Mouse (Mus musculus): Measurements from ENCODE around the gene St6galnac3. TPM values are rescaled to one million over a fixed set of nuclear protein-coding genes. Genes with fewer than 3 reads are reported as not detected.
A peak's percentile ranks its signal among the peaks of the same experiment; 100 is the strongest.

St6galnac3 gene
- polyA plus RNA-seq, 1 experiment from 2014 or later: 27.2 TPM

DNA sequence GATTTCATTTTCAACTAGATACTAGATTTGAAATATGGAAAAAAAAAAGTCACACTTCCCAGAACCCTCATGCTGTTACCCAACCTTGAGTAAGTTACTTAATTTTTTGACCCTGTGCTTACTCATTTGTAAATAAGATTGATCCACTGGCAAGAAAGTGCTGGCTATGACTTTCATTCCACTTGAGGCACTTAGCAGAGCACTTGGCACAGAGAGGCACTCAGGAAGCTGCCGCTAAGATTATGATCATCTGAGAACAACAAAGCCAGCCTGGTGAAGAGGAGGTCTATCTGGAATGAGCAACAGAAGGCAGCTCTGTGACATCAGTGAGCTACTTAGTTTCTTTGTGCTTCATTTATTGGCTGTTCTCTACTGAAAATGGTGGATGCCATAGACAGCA, 232.0 kb downstream of the St6galnac3 start:
- Histone ChIP-seq H3K27me3 (no peaks in the 10 kb centered on the region), H3K9ac (no peak overlapping the region), H3K4me1 (replicated peaks) (peaks cover 29% of the 10 kb centered on the region), H3K36me3 (no peaks in the 10 kb centered on the region), H3K4me3 (no peak overlapping the region), H3K4me2 (no peak overlapping the region), H3K9me3 (no peaks in the 10 kb centered on the region), H3K27ac (replicated peaks) (no peak overlapping the region)
- ATAC-seq (ENCODE audit: low read depth): no peak
- WGBS: 73% methylated on average over 1 of the region's 1 CpGs

DNA sequence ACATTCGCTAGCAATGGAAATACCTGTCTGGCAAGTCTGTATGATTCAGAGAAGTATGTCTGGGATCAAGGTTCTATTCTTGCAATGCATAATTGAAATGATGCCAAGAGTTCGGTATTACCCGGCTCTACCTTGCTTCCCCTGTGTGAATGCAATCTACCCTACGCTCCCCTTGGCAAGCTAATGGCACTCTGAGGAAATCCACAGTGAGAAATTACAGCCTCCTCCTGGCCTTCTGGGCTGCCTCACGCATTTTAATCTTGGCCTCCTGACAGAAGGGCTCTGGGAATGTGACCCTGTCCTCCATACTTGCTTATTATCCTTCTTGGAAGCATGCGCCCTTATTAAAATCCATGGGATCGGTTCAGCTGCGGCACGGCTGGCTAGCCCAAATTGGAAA, 235.3 kb downstream of the St6galnac3 start:
- Histone ChIP-seq H3K4me3 (no peak overlapping the region), H3K9ac (no peak overlapping the region), H3K27me3 (no peaks in the 10 kb centered on the region), H3K36me3 (no peaks in the 10 kb centered on the region), H3K4me1 (replicated peaks) (peaks cover 44% of the 10 kb centered on the region), H3K9me3 (no peaks in the 10 kb centered on the region), H3K4me2 (no peak overlapping the region), H3K27ac (replicated peaks) (no peak overlapping the region)
- 48% methylated on average over 9 of the region's 9 CpGs for WGBS
- no peak for ATAC-seq (ENCODE audit: low read depth)

DNA sequence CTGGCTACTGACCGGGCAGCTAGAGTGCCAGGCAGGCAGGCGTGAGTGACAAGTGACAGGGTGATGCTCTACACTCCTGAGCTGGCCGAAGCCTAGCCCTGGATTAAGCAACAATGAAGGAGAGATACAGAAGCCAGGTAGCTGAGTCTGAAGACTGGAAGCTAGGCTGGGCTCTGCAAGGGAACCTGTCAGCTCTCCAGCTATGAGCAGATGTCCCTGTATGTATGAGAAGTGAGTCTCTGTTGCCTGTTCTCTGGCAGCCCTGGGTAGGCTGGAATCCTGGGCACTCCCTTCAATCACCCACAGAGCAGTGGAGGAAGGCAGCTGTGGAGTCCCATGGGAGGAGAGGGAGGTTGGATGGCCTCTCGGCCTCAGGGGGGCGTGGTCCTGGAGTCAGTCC, 236.0 kb downstream of the St6galnac3 start:
- Histone ChIP-seq H3K9me3 (no peaks in the 10 kb centered on the region), H3K4me3 (no peak overlapping the region), H3K9ac (no peak overlapping the region), H3K27me3 (no peaks in the 10 kb centered on the region), H3K27ac (replicated peaks) (no peak overlapping the region), H3K4me2 (no peak overlapping the region), H3K4me1 (replicated peaks) (peaks cover 45% of the 10 kb centered on the region), H3K36me3 (no peaks in the 10 kb centered on the region)
- WGBS: 82% methylated on average over 5 of the region's 5 CpGs
- ATAC-seq (ENCODE audit: low read depth): no peak

DNA sequence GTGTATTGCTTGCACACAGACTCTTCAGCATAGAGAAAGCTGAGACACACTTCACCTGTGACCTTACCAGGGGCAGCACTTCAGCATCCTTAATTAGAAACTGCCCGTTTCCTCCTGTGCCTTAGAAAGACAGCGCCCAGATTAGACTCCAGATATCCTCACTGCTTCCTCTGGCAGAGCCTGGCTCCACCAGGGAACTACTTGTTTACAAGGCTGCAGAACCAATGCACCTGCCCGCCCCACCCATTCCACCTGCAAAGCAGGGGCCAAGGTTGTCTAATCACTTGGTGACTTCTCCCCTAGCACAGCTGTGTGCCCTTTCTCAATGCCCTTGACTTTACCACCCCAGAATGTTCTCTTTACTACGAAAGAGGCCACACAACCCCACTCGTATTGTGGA, 239.8 kb downstream of the St6galnac3 start:
- H3K4me3 ChIP-seq: no peak overlapping the region
- no peaks in the 10 kb centered on the region for H3K27me3 ChIP-seq
- H3K4me1 ChIP-seq (replicated peaks): peaks cover 38% of the 10 kb centered on the region
- no peak overlapping the region for H3K4me2 ChIP-seq
- 84% methylated on average over 5 of the region's 5 CpGs for WGBS
- H3K9me3 ChIP-seq: no peaks in the 10 kb centered on the region
- no peak for ATAC-seq (ENCODE audit: low read depth)
- H3K36me3 ChIP-seq: no peaks in the 10 kb centered on the region
- H3K27ac ChIP-seq (replicated peaks): no peak overlapping the region
- H3K9ac ChIP-seq: no peak overlapping the region

DNA sequence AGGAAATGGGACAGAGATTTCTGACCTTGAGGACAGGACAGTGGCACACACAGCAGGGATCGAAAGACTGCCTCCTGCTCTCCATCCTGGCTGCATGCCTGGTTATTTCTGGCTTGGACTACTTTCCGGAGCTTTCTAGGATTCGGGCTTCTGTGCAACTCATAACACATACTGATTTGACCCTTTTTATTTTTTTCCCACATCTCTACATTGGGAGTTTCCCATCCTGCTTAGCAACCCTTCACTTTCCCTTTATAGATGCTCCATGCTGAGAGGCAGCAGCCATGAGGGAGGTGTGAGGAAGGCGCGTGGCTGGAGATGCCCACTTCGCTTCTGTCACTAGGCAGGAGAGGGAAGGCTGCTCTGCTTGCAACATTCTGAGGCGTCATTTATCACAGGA, 240.3 kb downstream of the St6galnac3 start:
- H3K36me3 ChIP-seq: no peaks in the 10 kb centered on the region
- no peaks in the 10 kb centered on the region for H3K9me3 ChIP-seq
- no peak overlapping the region for H3K4me3 ChIP-seq
- H3K9ac ChIP-seq: no peak overlapping the region
- H3K4me2 ChIP-seq: no peak overlapping the region
- ATAC-seq (ENCODE audit: low read depth): no peak
- WGBS: 69% methylated on average over 7 of the region's 7 CpGs
- H3K27ac ChIP-seq (replicated peaks): no peak overlapping the region
- peaks cover 35% of the 10 kb centered on the region for H3K4me1 ChIP-seq (replicated peaks)
- no peaks in the 10 kb centered on the region for H3K27me3 ChIP-seq

DNA sequence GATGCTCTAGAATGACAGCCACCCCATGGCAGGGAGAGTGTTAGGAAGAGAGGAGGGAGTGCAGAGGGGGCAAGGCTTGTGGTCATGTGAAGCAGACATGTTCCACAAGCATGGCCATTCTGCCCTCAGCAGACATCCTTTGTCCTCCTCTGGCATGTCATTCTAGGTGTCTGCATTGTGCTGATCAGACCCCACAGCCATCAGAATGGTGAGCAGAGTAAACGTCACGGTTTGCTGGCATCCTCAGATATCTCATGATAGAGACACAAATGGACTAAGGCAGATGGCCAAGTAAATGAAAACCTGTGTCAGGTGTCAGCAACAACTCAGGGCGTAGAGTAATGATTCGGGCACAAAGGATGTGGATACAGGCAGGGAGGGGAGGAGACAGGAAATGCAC, 241.3 kb downstream of the St6galnac3 start:
- Histone ChIP-seq H3K4me2 (no peak overlapping the region), H3K9ac (no peak overlapping the region), H3K36me3 (no peaks in the 10 kb centered on the region), H3K9me3 (no peaks in the 10 kb centered on the region), H3K4me3 (no peak overlapping the region), H3K27me3 (no peaks in the 10 kb centered on the region), H3K4me1 (replicated peaks) (peaks cover 28% of the 10 kb centered on the region), H3K27ac (replicated peaks) (no peak overlapping the region)
- WGBS: 96% methylated on average over 4 of the region's 4 CpGs
- ATAC-seq (ENCODE audit: low read depth): no peak

DNA sequence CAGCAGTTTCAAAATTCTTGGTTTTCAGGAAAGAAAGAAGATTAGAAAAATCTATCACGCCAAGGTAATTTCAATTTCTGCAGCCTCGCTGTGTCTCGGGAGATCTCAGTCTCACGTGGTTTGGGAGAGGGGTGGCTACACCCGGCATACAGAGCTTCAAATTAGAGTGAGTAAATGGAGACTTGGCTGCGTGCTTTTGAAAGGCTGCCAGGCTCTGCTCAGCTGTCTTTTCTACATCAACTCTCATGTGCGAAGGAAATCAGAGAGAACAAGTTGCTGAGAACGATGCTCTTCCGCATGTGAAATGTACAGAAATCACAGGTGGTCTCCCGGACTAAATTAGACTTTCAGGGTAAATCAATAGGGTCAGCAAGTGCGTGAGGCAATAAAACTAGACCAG, 242.9 kb downstream of the St6galnac3 start:
- WGBS: 45% methylated on average over 11 of the region's 11 CpGs
- Histone ChIP-seq H3K9me3 (no peaks in the 10 kb centered on the region), H3K27ac (replicated peaks) (0 out of 2 replicates have a peak overlapping the region, but pooled peaks have one; percentile 33), H3K9ac (no peak overlapping the region), H3K4me3 (no peak overlapping the region), H3K27me3 (no peaks in the 10 kb centered on the region), H3K4me2 (0 out of 2 replicates have a peak overlapping the region, but pooled peaks have one; percentile 1), H3K4me1 (replicated peaks) (peaks cover 22% of the 10 kb centered on the region), H3K36me3 (no peaks in the 10 kb centered on the region)
- no peak; the same call in 1 of the 2 replicates for ATAC-seq (ENCODE audit: low read depth)

DNA sequence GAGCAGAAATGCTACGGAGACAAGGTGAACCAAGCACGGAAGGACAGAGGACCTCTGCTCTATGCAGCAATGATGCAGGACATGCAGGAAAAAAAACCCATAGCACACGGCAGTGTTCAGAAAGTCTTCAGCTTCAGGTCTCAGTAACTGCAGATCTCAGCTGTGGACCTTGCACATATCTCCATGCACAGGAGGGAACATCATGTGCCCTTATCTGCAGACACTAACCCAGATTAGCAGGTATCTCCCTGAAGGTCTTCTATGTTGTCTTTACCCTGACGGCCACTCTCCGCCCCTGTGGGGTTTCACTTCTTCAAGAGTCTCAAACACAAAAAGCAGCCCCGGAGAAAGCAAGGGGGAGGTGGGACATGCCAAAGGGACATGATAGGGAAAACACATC, 244.0 kb downstream of the St6galnac3 start:
- WGBS: 88% methylated on average over 6 of the region's 6 CpGs
- ATAC-seq (ENCODE audit: low read depth): no peak
- H3K9ac ChIP-seq: no peak overlapping the region
- no peaks in the 10 kb centered on the region for H3K9me3 ChIP-seq
- H3K36me3 ChIP-seq: no peaks in the 10 kb centered on the region
- peaks cover 21% of the 10 kb centered on the region for H3K4me1 ChIP-seq (replicated peaks)
- no peak overlapping the region for H3K27ac ChIP-seq (replicated peaks)
- no peaks in the 10 kb centered on the region for H3K27me3 ChIP-seq
- H3K4me2 ChIP-seq: no peak overlapping the region
- H3K4me3 ChIP-seq: no peak overlapping the region

DNA sequence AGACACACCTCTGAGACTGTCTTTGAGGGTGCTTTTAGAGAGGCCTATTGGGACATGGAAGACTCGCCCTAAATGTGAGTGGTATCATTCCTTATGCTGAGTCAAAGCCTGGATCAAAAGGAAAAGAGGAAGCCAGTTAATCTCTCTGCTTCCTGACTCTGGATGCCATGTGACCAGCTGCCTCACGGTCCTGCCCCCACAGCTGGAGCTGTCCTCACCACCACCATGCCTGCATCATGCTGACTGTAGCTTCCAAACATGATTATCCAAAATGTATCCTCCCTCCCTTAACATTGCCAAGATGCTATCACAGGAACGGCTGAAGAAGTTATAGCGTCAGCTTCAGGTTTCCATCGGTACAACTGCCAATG, 244.4 kb downstream of the St6galnac3 start:
- Histone ChIP-seq H3K4me2 (no peak overlapping the region), H3K9me3 (no peaks in the 10 kb centered on the region), H3K4me1 (replicated peaks) (peaks cover 21% of the 10 kb centered on the region), H3K4me3 (no peak overlapping the region), H3K9ac (no peak overlapping the region), H3K36me3 (no peaks in the 10 kb centered on the region), H3K27ac (replicated peaks) (no peak overlapping the region), H3K27me3 (no peaks in the 10 kb centered on the region)
- WGBS: 91% methylated on average over 5 of the region's 5 CpGs
- no peak for ATAC-seq (ENCODE audit: low read depth)

DNA sequence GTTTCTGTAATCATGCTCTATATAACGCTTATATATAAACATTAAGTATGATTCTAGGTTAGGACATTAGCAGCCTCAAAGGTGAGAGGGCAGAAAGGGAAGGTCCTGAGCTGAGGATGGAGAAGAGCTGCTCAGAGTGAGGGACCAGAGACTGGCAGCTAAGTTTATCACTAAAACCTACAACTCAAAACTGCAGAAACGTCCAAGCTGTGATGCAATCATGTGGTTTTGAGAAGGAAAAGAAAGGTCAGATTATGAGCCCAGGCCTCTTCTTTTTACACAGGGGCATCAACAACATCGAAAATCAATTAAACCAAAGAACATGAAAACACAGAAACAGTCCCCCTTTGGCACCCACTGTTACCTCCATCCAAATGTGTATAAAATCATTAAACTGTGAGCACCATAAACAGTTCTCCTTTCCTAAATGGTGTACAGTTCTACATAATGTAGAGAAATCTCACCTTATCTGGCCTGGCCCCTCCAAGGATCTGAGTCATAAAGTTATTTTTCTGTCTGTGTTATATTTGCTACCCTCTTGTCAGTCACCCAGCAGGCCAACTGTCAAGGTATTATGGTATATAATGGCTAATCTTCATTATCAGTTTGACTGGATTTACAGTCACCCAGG, 244.9 kb downstream of the St6galnac3 start:
- no peak for ATAC-seq (ENCODE audit: low read depth)
- H3K4me2 ChIP-seq: no peak overlapping the region
- 88% methylated on average over 3 of the region's 3 CpGs for WGBS
- no peaks in the 10 kb centered on the region for H3K27me3 ChIP-seq
- H3K9me3 ChIP-seq: no peaks in the 10 kb centered on the region
- H3K9ac ChIP-seq: no peak overlapping the region
- H3K4me1 ChIP-seq (replicated peaks): peaks cover 17% of the 10 kb centered on the region
- no peak overlapping the region for H3K27ac ChIP-seq (replicated peaks)
- H3K4me3 ChIP-seq: no peak overlapping the region
- H3K36me3 ChIP-seq: no peaks in the 10 kb centered on the region

DNA sequence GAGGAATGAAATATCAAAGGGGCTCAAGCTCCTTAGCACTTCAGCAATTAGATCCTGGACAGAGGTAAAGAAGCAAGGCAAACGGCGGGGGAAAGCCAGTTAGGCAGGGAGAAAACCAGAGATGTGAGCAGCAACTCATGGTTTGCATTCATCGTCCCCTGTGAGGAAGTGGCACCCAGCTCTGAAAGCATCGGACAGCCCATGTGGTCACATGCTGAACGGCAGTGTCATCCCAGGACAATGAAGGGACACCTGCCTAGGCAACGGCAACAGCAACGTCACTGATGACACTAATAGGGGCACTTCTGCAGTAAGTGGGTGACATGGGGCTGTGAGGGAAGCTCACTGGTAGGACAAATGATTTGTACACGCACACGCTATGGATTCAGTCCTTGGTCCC, 249.1 kb downstream of the St6galnac3 start:
- no peak overlapping the region for H3K27ac ChIP-seq (replicated peaks)
- H3K4me1 ChIP-seq (replicated peaks): no peaks in the 10 kb centered on the region
- no peaks in the 10 kb centered on the region for H3K9me3 ChIP-seq
- no peaks in the 10 kb centered on the region for H3K36me3 ChIP-seq
- no peak overlapping the region for H3K9ac ChIP-seq
- no peaks in the 10 kb centered on the region for H3K27me3 ChIP-seq
- no peak overlapping the region for H3K4me3 ChIP-seq
- ATAC-seq (ENCODE audit: low read depth): no peak
- H3K4me2 ChIP-seq: no peak overlapping the region
- 88% methylated on average over 9 of the region's 9 CpGs for WGBS

DNA sequence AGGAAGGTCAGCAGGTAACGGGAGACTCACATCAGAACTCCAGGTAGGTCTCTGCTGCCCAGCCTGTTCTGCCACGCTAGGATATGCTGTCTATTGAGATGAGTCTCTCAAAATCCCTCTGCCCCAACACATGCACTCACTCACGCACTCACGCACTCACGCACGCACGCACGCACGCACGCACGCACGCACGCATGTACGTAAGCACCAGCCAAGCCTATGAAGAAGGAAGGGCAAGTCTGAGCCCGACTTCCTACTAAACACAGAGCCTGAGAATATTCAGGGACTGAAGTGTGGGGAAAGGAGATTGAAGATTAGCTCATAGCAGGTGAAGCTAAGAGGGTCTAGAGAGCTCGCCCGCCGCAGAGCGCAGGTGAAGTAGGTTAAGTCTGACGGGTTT, 249.5 kb downstream of the St6galnac3 start:
- Histone ChIP-seq H3K9me3 (no peaks in the 10 kb centered on the region), H3K27ac (replicated peaks) (no peak overlapping the region), H3K4me3 (no peak overlapping the region), H3K27me3 (no peaks in the 10 kb centered on the region), H3K9ac (no peak overlapping the region), H3K4me1 (replicated peaks) (no peaks in the 10 kb centered on the region), H3K4me2 (no peak overlapping the region), H3K36me3 (no peaks in the 10 kb centered on the region)
- 96% methylated on average over 20 of the region's 20 CpGs for WGBS
- ATAC-seq (ENCODE audit: low read depth): no peak

Measured in neural tube, embryonic 13.5 days (tissue).